Comparison of ENCODE assay signal across 8 mouse cellular contexts in the genomic region with DNA sequence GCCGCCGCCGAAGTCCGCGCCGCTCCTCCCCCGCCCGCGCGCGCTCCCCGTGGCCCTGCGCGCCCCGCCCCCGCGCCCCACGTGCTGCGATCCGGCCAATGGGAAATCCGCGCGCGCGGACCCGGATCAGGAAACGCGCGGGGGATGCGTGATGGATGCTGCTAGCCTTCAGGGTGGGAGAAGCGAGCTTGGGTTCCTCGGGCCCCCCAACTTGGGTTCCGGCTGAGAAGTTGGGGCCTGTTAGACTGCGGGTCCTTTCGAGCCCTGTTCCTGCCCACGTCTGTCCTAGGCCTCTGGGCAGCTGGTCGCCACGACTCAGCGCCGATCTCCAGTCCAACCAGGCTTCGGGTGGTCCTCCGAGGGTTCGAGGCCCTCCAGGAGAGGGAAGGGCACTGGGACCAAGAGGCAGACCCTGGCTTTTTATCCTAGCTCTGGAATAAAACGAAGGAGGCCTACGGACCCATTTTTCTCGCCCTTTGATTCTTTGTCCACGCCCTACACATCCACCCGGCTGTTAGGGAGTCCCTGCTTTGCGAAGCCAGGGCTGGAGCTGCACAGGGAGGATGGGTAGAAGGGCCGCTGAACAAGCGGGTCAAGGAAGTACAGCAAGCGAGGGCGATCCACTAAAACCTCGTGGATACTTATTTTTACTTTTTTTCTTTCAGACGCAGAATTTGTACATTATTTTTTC. TPM values are rescaled to one million over a fixed set of nuclear protein-coding genes. Genes with fewer than 3 reads are reported as not detected.
DNase-seq lines count a peak whose midpoint lies in the region; ATAC-seq and TF ChIP-seq lines count a peak whose summit lies in the region.

No protein-coding gene starts in this region.

- ATAC-seq in common myeloid progenitor, adult 5-6 weeks (replicated peaks; ENCODE audit: low read depth, poor library complexity, severe bottlenecking) = peak; percentile 94
- peak; percentile 98 for ATAC-seq in granulocyte monocyte progenitor cell, adult 5-6 weeks (replicated peaks; ENCODE audit: poor library complexity, severe bottlenecking)
- peak; percentile 71 for ATAC-seq in intestine, embryonic 16.5 days
- ATAC-seq in neural tube, embryonic 13.5 days (ENCODE audit: low read depth) = peak; percentile 74
- ATAC-seq in cerebellum, adult (ENCODE audit: insufficient number of reproducible peaks, low FRiP score, low TSS enrichment) = no peak

- H3K27ac ChIP-seq in intestine, embryonic 16.5 days (ENCODE audit: low read length) = peak overlapping the region; percentile 89
- H3K27ac ChIP-seq in neural tube, embryonic 13.5 days (replicated peaks) = peak overlapping the region; percentile 100

- TF ChIP-seq POLR2A in lung, adult 2 months (IDR thresholded peaks at IDR 0.05; ENCODE audit: borderline replicate concordance, extremely low read depth, low read depth, low read length) = peak; percentile 76; the same call in 1 of the 2 replicates

- WGBS in intestine, embryonic 16.5 days = 1% methylated on average over 43 of the region's 55 CpGs
- WGBS in lung, adult 2 months = 2% methylated on average over 37 of the region's 55 CpGs
- 1% methylated on average over 38 of the region's 55 CpGs for WGBS in neural tube, embryonic 13.5 days

- H3K9ac ChIP-seq in intestine, embryonic 16.5 days (ENCODE audit: low read depth, low read length) = peak overlapping the region; percentile 73
- peak overlapping the region; percentile 71 for H3K9ac ChIP-seq in neural tube, embryonic 13.5 days

- peak overlapping the region; percentile 95 for H3K4me2 ChIP-seq in intestine, embryonic 16.5 days (ENCODE audit: low read depth, low read length)
- peak overlapping the region; percentile 97 for H3K4me2 ChIP-seq in neural tube, embryonic 13.5 days

- no peak for TF ChIP-seq CTCF in lung, adult 2 months (IDR thresholded peaks at IDR 0.05; ENCODE audit: insufficient read depth, low read length)

- no peaks in the 10 kb centered on the region; the same call in 1 of the 2 replicates for H3K27me3 ChIP-seq in intestine, embryonic 16.5 days (replicated peaks; ENCODE audit: control insufficient read depth, insufficient read depth, low read length)
- H3K27me3 ChIP-seq in neural tube, embryonic 13.5 days = no peaks in the 10 kb centered on the region

- no peaks in the 10 kb centered on the region for H3K9me3 ChIP-seq in intestine, embryonic 16.5 days (ENCODE audit: control insufficient read depth, low read length)
- H3K9me3 ChIP-seq in neural tube, embryonic 13.5 days = no peaks in the 10 kb centered on the region

- no peaks in the 10 kb centered on the region for H3K36me3 ChIP-seq in intestine, embryonic 16.5 days (ENCODE audit: control insufficient read depth, insufficient read depth, low read length)
- peaks cover 14% of the 10 kb centered on the region for H3K36me3 ChIP-seq in neural tube, embryonic 13.5 days

- peak; percentile 95 for DNase-seq in NIH3T3 (ENCODE audit: low read depth)
- DNase-seq in lung, adult 2 months = peak; percentile 71
- peak; percentile 75 for DNase-seq in thymus, postnatal 0 days (ENCODE audit: low spot score)

- peaks cover 32% of the 10 kb centered on the region for H3K4me1 ChIP-seq in intestine, embryonic 16.5 days (ENCODE audit: control insufficient read depth, insufficient read depth, low read length)
- peaks cover 10% of the 10 kb centered on the region for H3K4me1 ChIP-seq in lung, adult 2 months (ENCODE audit: control insufficient read depth, insufficient read depth, low read length)
- H3K4me1 ChIP-seq in neural tube, embryonic 13.5 days (replicated peaks) = peaks cover 96% of the 10 kb centered on the region

- H3K4me3 ChIP-seq in intestine, embryonic 16.5 days (ENCODE audit: low read length) = peak overlapping the region; percentile 70
- H3K4me3 ChIP-seq in lung, adult 2 months (replicated peaks; ENCODE audit: extremely low read depth, low read depth, low read length) = peak overlapping the region; percentile 99
- peak overlapping the region; percentile 65 for H3K4me3 ChIP-seq in neural tube, embryonic 13.5 days

RNA-seq across cellular contexts. Expression of a gene that starts 0.5 kb away (rescaled TPM):
- total RNA-seq in common myeloid progenitor, adult 5-6 weeks (2017) = 0.27 and 1.5 TPM in 2 replicates
- 0.15 and 1.5 TPM in 2 replicates for total RNA-seq in granulocyte monocyte progenitor cell, adult 5-6 weeks (2014; fragmentation: Nextera tagmentation)
- 0.17 and 0.41 TPM in 2 replicates for total RNA-seq in granulocyte monocyte progenitor cell, adult 5-6 weeks (2017)
- polyA plus RNA-seq in intestine, embryonic 16.5 days (2015; fragmentation: Nextera tagmentation; extraction: Ambion mirVana) = 1.7 and 2.4 TPM in 2 replicates
- 5.7 and 8.4 TPM in 2 replicates for polyA plus RNA-seq in lung, adult 2 months (2012; rRNA removed)
- 5.7 and 5.8 TPM in 2 replicates for polyA plus RNA-seq in neural tube, embryonic 13.5 days (2015; fragmentation: Nextera tagmentation; extraction: Ambion mirVana)
- polyA plus RNA-seq in thymus, postnatal 0 days (2015; fragmentation: Nextera tagmentation; extraction: Ambion mirVana) = 0.27 and 0.39 TPM in 2 replicates

RNA-seq across cellular contexts. Expression of a gene that starts 12.4 kb away (rescaled TPM):
- total RNA-seq in common myeloid progenitor, adult 5-6 weeks (2017) = 3.6 and 3.9 TPM in 2 replicates
- 2.3 and 2.8 TPM in 2 replicates for total RNA-seq in granulocyte monocyte progenitor cell, adult 5-6 weeks (2014; fragmentation: Nextera tagmentation)
- 0.36 and 0.43 TPM in 2 replicates for total RNA-seq in granulocyte monocyte progenitor cell, adult 5-6 weeks (2017)
- 15.3 and 15.5 TPM in 2 replicates for polyA plus RNA-seq in intestine, embryonic 16.5 days (2015; fragmentation: Nextera tagmentation; extraction: Ambion mirVana)
- 29.1 and 46.9 TPM in 2 replicates for polyA plus RNA-seq in lung, adult 2 months (2012; rRNA removed)
- polyA plus RNA-seq in neural tube, embryonic 13.5 days (2015; fragmentation: Nextera tagmentation; extraction: Ambion mirVana) = 44.7 and 66.8 TPM in 2 replicates
- polyA plus RNA-seq in thymus, postnatal 0 days (2015; fragmentation: Nextera tagmentation; extraction: Ambion mirVana) = 0.06 and 0.21 TPM in 2 replicates

RNA-seq across cellular contexts. Expression of a gene that starts 14.7 kb away (rescaled TPM):
- total RNA-seq in common myeloid progenitor, adult 5-6 weeks (2017) = not detected in 2 replicates
- not detected in 2 replicates for total RNA-seq in granulocyte monocyte progenitor cell, adult 5-6 weeks (2014; fragmentation: Nextera tagmentation)
- not detected in 2 replicates for total RNA-seq in granulocyte monocyte progenitor cell, adult 5-6 weeks (2017)
- polyA plus RNA-seq in intestine, embryonic 16.5 days (2015; fragmentation: Nextera tagmentation; extraction: Ambion mirVana) = 1.5 TPM in 2 replicates
- polyA plus RNA-seq in lung, adult 2 months (2012; rRNA removed) = 0.26 and 0.31 TPM in 2 replicates
- polyA plus RNA-seq in neural tube, embryonic 13.5 days (2015; fragmentation: Nextera tagmentation; extraction: Ambion mirVana) = 3.5 and 4.1 TPM in 2 replicates
- polyA plus RNA-seq in thymus, postnatal 0 days (2015; fragmentation: Nextera tagmentation; extraction: Ambion mirVana) = 0.24 and 0.25 TPM in 2 replicates

RNA-seq across cellular contexts. Expression of a gene that starts 16.5 kb away (rescaled TPM):
- 3.0 TPM in 1 of 2 replicates, not detected in the other for total RNA-seq in common myeloid progenitor, adult 5-6 weeks (2017)
- total RNA-seq in granulocyte monocyte progenitor cell, adult 5-6 weeks (2014; fragmentation: Nextera tagmentation) = 1.3 TPM in 1 of 2 replicates, not detected in the other
- 0.41 TPM in 1 of 2 replicates, not detected in the other for total RNA-seq in granulocyte monocyte progenitor cell, adult 5-6 weeks (2017)
- 1.2 and 1.4 TPM in 2 replicates for polyA plus RNA-seq in intestine, embryonic 16.5 days (2015; fragmentation: Nextera tagmentation; extraction: Ambion mirVana)
- polyA plus RNA-seq in lung, adult 2 months (2012; rRNA removed) = 1.7 and 2.3 TPM in 2 replicates
- 20.3 and 25.8 TPM in 2 replicates for polyA plus RNA-seq in neural tube, embryonic 13.5 days (2015; fragmentation: Nextera tagmentation; extraction: Ambion mirVana)
- not detected in 2 replicates for polyA plus RNA-seq in thymus, postnatal 0 days (2015; fragmentation: Nextera tagmentation; extraction: Ambion mirVana)

RNA-seq across cellular contexts. Expression of a gene that starts 21.1 kb away (rescaled TPM):
- total RNA-seq in common myeloid progenitor, adult 5-6 weeks (2017) = 1.1 and 2.8 TPM in 2 replicates
- total RNA-seq in granulocyte monocyte progenitor cell, adult 5-6 weeks (2014; fragmentation: Nextera tagmentation) = 1.7 and 3.1 TPM in 2 replicates
- 0.34 TPM in 1 of 2 replicates, not detected in the other for total RNA-seq in granulocyte monocyte progenitor cell, adult 5-6 weeks (2017)
- polyA plus RNA-seq in intestine, embryonic 16.5 days (2015; fragmentation: Nextera tagmentation; extraction: Ambion mirVana) = 5.2 and 5.9 TPM in 2 replicates
- 12.8 and 13.4 TPM in 2 replicates for polyA plus RNA-seq in lung, adult 2 months (2012; rRNA removed)
- polyA plus RNA-seq in neural tube, embryonic 13.5 days (2015; fragmentation: Nextera tagmentation; extraction: Ambion mirVana) = 13.9 and 16.4 TPM in 2 replicates
- polyA plus RNA-seq in thymus, postnatal 0 days (2015; fragmentation: Nextera tagmentation; extraction: Ambion mirVana) = 1.1 and 1.2 TPM in 2 replicates

Comparison
In these comparisons a context has a peak if more than half of its experiments do, and no peak if none do; other contexts are left out.
1. RNA of a gene that starts 12.4 kb away (polyA plus RNA-seq): 44.7 to 66.8 TPM in neural tube, embryonic 13.5 days, 29.1 to 46.9 TPM in lung, adult 2 months and 15.3 to 15.5 TPM in intestine, embryonic 16.5 days; 0.06 to 0.21 TPM in thymus, postnatal 0 days; every median in the first group is over 10 times any median in the second.
2. Peak in every context shown above with its lines, with median percentiles within 50 percentile points of each other: DNase-seq and H3K4me3 ChIP-seq.